Mouse (Mus musculus) right cerebral cortex, adult 18-20 months (tissue): ENCODE measurements at regions not wholly inside any gene's neighbourhood (a gene's known extent, or its start where the extent isn't known, plus 50 kb on each side); places are given as distances from the start of the nearest gene placed in this dataset.
"Not testable (repeated sequence)": the region's sequence is repeated elsewhere in the genome, so short reads cannot be mapped to it uniquely, and the experiment has no call there.

ENCODE experiments used
- DNase-seq: peaks from one replicate; pipeline ENCODE4 v3.0.0; 2022; ENCODE audit warnings: mixed read lengths

DNA sequence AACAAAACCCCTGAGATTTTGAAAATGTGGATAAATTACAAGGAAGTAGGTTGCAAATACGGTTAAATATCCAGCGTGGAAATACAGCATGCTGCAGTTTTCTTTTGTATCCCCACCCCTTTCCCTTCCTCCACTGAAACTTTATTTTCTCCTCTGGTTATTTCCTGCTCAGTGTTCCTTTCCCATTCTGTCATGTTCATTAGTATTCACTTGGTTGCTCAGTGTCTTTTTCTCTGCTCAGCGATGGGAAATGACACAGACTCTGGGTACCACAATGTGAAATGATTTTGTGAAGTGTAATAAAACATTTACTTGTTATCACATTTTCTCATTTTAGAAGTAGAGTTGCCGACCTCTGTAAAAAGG, 169.6 kb upstream of the Col8a1 start:
- no peak for DNase-seq

DNA sequence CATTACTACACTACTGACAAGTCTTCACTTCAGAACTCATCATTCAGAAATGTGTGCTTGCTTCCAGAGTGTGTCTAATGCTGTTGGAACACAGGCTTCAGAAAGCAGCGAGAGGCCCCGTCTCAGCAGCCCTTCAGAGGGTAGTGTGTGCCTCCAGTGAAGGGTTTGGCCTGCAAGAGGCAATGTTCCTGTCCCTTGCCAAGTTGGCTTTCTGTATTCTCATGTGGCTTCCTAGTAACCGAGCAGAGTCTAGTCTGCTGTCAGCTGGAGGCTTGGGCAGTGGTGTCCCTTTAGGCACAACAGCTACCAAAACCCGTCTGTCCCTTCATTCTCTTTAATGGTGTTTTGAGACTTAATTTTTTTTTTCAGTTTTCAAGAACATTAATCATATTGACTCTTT, 173.3 kb upstream of the Col8a1 start:
- DNase-seq, result no peak

DNA sequence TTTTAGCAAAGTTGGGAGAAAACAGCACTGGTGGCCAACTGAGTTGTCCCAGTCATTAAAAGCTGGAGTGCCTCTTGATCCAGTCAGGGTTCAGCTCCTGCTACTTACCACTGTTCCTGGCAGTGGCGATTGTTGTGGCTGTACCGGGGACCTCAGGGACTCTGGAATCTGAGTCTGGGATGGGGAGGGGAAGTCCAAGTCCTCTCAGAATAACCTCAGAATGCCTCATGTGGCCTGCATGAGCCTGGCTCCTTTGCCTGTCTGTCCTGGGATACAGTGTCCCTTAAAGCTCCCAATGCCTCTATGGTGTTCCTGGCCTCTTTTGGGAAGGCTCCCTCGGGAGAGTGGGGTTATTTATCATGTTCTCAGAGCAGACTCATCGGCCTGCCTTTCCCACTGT, 173.8 kb upstream of the Col8a1 start:
- no peak for DNase-seq

DNA sequence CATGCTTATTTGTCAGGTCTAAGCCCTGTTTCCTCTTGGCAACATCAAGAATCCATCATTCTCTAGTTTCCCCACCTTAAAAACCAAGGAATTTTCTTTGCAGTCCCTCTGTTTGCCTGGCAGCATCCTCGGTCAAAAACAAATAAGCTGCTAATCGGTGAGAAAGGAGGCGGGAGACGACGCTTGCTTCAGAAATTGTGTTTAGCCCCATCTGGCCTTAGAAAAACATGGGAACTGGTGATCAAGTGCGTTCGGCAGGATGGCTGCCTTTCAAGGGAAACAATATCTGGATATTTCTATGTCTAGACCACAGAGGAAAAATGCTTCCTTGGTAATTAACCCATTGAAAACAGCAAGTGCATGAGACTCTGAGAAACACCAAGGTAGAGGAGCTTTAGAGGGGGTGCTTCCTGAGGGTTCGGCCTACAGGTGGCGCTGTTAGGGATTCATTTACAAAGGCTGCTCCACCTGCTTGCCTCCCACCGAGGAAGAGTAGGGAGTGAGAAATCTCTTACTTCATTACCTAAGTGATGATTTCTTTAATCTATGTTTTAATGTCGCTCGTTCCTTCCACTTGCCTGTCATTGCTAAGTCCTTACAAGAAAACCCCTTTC, 174.7 kb upstream of the Col8a1 start:
- DNase-seq, result no peak

DNA sequence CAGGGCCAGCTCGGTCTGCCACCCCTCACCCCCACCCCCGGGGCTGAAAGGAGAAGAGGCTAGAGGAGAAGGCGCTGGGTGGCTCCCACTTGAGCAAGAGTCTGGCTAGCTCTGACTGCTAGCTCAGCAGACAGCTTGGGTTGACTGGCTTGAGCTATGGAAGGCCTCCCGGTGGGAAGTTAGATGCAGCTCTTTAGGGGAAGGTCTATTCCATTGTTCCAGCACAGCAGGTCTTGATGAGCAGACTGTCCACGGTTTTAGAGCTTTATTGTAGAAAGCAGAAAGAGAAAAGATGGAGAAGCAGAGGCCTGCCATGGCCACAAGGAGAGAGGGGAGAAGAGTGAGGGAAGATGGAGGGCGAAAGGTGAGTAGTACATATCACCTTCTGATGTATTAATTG, 190.9 kb upstream of the Col8a1 start:
- no peak for DNase-seq

DNA sequence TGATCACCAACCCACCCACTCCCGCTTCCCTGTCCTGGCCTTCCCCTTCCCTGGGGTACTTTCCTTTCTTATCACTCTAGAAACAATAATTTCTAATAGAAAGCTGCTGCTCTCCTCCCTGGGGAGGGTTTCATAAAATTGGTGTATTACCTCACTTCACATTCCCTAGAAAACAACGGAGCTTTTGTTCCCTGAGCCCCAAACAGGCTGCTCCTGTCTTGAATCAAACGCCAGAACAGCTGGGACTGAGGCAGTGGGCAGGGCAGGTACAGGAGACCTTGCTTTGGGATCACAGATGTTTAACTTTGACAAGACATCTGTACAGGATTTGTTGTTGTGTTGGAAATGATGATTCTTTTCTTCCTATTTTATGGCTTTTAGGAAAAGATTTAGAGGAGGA, 192.8 kb upstream of the Col8a1 start:
- no peak for DNase-seq

DNA sequence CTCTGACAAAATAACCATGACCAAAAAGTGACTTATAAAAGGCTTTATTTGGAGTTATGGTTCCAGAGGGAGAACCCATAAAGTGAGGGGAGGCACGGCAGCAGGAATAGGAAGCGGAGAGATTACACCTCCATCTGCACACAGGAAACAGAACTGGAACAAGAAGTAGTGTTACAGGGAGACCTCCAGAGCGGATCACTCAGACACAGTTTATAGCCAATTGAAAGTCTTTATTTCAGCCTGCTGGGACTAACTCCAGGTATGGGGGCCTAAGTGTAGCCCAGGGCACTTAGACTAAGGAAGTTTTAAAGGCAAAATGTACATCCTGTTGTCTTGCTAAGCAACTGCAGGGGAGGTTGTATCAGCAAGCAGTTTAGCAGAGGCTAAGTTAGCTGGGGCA, 195.1 kb upstream of the Col8a1 start:
- no peak for DNase-seq

DNA sequence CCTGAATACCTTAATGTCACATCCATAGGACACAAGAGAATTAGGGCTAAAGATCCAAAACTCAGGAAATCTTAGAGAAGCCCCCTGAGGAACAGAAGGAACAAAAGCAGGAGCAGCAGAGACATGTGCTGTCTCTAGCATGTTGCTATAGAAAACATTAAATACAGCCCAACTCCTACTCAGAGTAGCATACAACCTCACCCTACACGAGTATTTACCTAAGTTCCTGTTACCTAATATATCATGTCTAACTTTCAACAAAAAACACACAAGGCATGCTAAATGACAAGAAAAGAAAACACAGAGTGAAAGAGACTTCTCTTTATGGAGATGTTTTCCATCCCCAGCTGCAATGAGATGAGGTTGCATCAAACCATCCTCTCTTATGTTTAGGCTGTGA, 216.4 kb upstream of the Col8a1 start:
- DNase-seq, result no peak

DNA sequence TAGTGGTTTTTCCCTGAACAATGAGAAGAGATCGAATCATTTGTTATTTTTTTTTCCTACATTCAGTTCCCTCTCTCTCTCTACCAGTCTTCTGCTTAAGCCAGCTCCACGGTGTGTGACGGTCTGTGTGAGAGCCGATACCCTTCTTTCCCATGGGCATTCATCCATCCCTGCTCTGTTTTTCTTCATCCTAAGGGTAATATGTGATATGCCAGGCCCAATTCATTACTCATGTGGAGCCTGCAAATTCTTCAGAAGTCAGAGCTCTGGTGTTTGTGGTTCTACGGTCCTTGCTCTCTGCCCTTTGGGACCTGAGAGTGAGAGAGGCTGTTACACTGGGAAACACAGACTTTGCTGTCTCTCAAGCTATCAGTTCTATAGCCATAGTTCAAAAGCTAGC, 229.6 kb upstream of the Col8a1 start:
- no peak for DNase-seq

DNA sequence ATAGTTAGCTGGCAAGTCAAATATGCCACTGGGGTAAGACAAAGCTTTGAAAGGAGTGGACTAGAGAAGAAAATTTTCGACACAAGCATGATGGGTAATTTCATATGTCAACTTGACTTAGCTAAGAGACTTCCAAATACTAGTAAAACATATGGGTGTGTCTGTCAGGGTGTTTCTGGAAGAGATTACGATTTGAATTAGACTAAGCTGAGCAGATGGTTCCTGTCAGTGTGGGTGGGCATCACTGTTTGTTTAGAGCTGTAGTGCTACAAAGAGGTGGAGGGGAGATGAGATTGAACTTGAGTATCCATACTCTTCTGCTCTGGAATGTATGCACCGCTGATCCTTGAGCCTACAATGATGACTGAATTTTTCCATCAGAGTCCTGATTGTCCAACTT, 251.2 kb upstream of the Col8a1 start:
- DNase-seq, result no peak

DNA sequence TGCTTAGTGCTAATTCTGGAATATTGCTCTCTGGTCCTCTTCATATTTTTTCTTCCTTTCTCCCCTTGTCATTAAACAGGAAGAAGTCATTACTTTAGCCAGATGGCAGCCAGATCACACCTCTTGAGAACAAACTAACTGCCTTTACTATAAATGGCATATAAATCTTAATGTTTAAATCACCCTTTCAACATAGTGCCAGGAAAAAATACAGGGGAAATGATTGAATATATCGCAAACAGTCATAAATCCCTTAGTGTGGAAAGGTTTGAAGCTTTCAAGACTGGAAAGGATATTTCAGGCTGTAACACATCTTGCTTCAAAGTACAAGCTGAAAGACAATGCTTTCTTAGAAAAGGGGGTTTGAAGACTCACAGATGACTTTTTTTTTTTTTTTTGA, 259.0 kb upstream of the Col8a1 start:
- no peak for DNase-seq

DNA sequence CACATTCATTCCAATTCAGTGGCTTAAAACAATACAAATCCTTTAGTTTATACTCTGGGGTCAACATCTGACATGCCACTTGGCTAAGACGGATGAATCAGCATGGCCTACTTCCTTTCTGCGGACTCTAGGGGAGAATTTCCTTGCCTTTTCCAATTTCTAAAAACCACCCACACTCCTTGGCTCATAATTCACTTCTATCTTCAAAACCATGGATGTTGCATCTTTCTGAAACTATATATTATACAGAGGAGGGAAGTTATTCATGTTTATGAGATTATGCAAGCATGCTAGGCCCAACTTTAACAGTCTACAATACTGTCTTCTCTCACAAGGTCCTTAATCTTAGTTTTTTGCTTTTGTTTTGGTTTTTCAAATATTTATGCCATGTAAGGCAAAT, 273.0 kb upstream of the Col8a1 start:
- DNase-seq, result no peak

DNA sequence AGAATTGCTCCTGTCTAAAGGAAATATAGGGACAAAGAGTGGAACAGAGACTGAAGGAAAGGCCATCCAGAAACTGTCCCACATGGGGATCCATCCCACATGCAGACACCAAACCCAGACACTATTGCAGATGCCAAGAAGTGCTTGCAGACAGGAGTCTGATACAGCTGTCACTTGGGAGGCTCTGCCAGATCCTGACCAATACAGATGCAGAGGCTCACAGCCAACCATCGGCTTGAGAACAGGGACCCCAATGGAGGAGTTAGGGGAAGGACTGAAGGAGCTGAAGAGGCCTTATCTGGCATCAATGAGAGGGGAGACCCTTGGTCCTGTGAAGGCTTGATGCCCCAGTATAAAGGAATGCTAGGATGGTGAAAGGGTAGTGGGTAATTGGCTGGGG, 274.0 kb upstream of the Col8a1 start:
- DNase-seq, result not testable (repeated sequence)

DNA sequence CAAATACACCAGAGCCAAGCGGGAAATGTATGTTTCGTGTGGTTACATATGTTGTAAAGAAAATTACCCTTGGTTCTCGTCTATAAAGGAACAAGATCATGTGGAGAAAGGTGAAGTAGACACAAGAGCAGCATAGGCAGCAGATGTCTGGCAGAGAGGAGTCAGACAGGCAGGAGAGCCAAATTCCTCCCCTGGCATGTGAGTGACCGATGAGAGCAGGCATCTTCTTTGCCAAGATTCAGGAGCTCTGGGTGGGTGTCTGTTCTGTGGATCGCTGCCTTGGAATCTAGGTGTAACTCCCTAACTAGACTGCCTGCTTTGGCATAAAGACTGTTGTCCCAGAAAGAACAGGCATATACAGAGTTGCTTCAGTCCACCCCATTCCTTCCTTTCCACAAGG, 275.1 kb upstream of the Col8a1 start:
- DNase-seq, result no peak

DNA sequence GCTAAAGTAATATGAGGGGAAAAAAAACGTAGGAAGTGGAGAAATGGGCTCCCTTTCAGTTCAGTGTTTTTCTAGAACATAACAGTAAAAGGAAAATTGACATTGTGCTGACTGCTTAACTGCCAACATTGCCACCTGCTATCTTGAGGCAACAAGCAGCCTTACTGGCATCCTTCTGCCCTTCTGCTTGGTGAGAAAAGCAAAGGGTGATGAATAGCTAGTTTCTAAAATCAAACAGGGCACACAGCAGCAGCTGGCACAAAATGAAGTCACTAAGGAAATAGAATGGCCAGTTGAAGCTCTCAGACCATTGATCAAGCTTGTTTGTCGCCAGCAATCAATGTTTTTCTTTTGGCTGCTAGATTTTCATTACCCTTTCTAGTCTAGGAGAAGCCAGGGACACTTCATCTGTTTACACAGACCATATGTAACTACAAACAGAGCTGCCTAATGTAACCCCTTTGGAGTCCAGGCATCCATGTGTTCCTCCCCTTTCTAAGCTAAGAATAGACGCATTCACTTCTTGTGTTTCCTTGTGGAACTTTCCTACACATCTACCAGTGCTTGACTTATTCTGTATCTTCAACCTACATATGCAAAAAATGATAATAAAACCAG, 314.2 kb upstream of the Col8a1 start:
- DNase-seq, result no peak

DNA sequence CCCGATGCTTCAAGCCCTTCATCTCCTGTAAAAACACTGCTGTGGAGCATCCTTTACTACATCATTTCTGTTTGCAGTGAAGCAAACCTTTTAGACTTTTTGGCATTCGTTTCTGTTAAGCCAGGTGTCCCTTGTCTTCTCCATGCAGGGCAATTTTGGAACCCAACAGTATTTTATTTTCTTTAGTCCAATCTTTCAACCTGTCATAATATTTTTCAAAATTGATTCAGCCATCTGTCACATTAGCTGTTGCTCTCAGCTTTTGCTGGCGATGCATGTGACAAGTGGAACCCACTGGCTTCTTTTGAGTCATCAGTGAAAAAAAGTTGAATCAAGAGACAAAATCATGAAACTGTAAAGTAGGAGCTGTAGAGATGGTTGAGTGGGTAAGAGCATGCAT, 317.9 kb upstream of the Col8a1 start:
- DNase-seq, result no peak

DNA sequence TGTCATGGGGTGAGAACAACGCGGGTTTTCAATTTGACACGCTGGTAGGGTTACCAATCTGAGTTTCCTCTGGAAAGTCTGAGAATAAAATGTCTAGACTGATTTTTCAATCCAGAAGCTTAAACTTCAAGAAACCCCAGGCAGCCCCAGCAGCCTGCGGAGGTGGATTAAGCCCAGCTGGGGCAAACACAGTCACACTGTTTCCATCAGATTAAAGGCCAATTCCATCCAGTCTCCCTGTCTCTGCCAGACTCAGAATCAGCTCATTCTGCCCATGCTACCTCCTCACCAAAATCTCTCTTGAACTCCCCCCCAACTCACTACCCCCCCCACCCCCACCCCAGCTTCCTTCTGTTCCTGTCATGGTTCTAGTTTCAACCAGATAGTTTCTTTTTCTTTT, 307.9 kb upstream of the Dcbld2 start:
- no peak for DNase-seq

DNA sequence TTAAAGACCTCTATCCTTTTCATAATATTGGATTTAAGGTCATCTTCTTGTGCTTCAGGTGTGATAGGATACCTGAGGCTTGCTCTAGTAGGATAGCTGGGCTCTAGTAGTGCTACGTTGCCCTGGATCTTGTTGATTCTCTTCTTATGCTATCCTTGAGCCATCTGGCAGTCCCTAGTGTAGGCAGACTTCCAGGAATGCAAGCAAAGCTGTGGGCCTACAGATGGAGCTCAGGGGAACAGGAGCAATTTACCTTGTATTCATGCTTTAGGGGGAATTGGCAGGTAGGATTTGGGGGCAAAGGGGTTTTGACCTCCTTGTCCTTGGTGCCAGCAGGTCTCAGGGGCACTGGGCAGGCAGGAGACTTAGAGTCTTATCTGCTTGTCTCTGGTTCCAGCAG, 297.8 kb upstream of the Dcbld2 start:
- DNase-seq, result peak; percentile 0

DNA sequence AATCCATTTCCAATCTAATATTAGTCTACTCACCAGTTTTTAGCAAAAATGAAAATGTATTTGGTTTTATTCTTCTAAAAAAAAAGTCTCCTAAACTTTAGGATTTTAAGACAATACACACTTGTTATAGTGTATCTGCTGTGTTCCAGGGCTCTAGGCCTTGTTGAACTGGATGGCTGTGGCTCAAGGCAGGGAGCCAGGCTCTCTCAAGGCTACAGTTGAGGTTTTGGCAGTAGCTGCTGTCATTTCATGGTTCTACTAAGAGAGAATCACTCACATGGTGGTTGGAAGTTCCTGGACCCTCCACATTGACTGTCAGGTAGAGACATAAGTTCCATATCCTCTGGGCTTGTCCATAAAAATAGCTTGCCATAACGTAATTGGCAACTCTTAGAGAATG, 282.2 kb upstream of the Dcbld2 start:
- DNase-seq, result no peak

DNA sequence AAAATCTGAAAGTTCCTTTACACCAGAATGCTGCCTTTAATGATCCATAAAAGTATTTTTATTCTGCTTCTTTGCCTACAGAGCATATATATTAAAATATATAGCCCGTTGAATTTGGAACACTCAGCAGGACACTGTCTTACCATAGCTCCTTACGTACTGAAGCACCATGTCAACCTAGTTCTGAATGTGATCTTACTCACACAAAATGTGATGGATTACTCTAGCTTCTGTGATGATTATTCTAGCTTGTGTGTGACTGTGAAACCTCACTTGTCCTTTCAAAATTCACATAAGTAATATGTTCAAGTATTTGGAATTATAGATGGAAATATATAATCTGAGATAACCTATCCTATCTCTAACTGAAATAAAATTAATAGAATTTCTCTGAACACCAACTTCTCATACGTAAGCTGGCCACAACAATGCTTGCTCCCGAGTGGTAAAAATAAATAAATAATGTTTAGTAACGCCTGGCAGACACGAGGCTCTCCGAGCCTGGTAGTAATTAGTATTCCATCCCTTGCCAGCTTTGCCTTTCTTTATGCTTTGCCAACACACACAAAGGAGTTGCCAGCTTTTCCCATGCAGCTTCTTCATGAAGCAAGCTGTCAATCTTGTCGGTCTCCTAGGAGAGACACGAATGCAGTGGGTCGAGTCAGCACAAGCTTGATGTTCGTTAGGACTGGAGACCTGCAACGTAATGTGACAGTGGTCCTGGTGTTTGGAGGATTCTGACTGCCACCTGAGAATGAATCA, 271.9 kb upstream of the Dcbld2 start:
- no peak for DNase-seq

DNA sequence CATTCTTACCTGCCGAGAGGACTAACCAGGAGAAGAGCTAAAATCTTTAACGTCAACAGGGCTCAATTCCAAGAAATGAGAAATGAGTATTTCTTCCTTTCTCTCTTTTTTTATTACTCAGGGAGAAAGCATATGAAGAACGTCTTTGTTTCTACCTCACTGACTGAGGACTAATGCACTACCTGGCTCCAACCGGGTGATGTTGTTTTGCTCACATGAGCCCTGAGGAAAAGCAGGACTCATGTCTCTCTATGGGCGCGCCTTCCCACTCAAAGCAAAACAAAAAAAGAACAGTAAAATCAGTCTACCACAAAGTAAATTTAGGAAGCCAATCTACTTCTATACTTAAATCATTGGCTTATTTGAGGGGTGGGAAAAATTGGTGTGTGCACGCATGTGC, 271.3 kb upstream of the Dcbld2 start:
- DNase-seq, result no peak

DNA sequence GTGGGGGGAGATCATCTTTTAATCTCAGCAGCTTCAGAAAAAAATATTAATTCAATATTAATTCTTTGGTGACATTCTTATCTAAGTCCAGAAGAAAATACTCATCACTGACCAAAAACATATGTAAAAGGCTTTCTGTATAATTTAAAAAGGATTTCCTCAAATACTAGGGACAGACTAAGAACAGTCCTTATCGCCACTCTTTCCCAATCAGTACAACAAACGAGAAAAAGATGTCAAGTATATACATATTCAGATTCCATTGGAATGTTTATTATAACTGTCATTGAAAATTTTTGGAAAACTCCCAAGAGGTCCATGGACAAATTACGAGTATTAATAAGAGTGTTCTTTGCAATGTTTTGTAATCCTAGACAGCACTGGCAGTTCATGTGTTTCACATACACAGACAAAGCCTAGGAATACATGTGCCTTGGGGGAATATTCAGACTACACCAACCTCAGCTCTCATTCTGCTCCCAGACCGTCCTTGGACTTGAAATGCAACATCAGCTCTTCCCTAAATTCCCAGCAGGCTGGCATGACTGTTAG, 270.4 kb upstream of the Dcbld2 start:
- DNase-seq, result no peak

DNA sequence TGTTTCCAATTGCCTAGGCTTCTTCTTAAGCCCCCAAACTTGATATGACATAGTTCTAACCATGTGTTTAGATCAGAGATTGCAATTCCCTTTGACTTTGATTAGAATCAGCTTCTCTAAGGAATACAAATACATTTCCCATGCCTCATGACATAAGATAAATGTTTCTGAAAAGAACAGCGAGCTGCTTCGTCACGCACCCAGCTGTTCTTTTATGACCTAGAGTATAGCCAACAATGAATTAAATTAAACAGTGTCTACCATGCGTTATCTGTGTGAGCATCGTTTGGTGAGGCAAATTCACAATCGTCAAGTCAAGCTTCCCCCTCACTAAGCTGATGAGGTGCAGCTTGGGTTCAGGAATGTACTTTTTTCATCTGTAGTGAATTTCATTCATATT, 261.8 kb upstream of the Dcbld2 start:
- no peak for DNase-seq

DNA sequence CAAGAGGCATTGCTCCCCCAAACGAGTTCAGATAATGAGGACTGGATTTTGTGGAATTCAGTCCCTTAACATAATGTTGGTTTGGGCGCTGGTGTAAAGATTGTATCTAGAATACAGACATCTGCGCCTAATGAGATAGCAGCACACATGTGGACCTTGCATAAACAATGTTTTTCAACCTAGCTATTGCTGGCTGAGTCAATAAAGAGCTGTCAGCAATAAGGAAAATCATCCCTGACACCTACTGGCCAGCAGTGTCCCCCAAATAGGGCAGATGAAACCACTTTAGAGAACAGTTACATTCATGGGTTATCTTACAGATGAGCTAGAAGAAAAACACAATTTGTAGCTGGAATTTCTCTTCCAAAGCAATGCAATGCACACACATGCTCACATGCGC, 252.7 kb upstream of the Dcbld2 start:
- no peak for DNase-seq
